Mouse (Mus musculus): ENCODE measurements at regions not wholly inside any gene's neighbourhood (a gene's known extent, or its start where the extent isn't known, plus 50 kb on each side); places are given as distances from the start of the nearest gene placed in this dataset.

- peak; percentile 7 for DNase-seq (ENCODE audit: low read depth, low spot score)
These were observed 66.6 kb upstream of the Slc22a22 start for GRCm38 (mm10) chr15:57543985-57544384.

- peak; percentile 2 for DNase-seq (ENCODE audit: low read depth, low spot score)
These were observed 65.2 kb upstream of the Slc22a22 start for GRCm38 (mm10) chr15:57542630-57543029.

GRCm38 (mm10) chr15:57535514-57535913 is 58.1 kb upstream of the Slc22a22 start:
- no peak for DNase-seq (ENCODE audit: low read depth, low spot score)

Measured in ES-CJ7 (cell line).